Mouse (Mus musculus) heart, adult 8-10 months (tissue): ENCODE measurements around the gene Usp54. TPM values are rescaled to one million over a fixed set of nuclear protein-coding genes. Genes with fewer than 3 reads are reported as not detected.
"Not testable (repeated sequence)": the region's sequence is repeated elsewhere in the genome, so short reads cannot be mapped to it uniquely, and the experiment has no call there.

Experiments
- DNase-seq: peaks from one replicate; pipeline ENCODE4 v3.0.0; 2022; ENCODE audit warnings: low spot score
- total RNA-seq, 4 experiments: library from RNA; stranded (reverse); gene quantifications; 2 replicates each; pipeline ENCODE4 v1.2.4; 2022

Usp54 gene
- total RNA-seq, 4 experiments from 2014 or later = 11.3 to 26.0 (median 18.6) TPM

GRCm38 (mm10) chr14:20654690-20655421 is 14.0 kb upstream of the Usp54 start:
- no peak for DNase-seq

- no peak for DNase-seq
Measured at GRCm38 (mm10) chr14:20651722-20652256, 10.9 kb upstream of the Usp54 start.

- DNase-seq = no peak
Measured at GRCm38 (mm10) chr14:20651000-20651399, 10.1 kb upstream of the Usp54 start.

- no peak for DNase-seq
Measured at GRCm38 (mm10) chr14:20646381-20646780, 5.5 kb upstream of the Usp54 start.

- DNase-seq = no peak
Measured at GRCm38 (mm10) chr14:20645547-20645946, 4.7 kb upstream of the Usp54 start.

GRCm38 (mm10) chr14:20641438-20641875 is 594 bp upstream of the Usp54 start:
- DNase-seq = no peak

- DNase-seq = no peak
Measured at GRCm38 (mm10) chr14:20639918-20640619, 794 bp downstream of the Usp54 start.

GRCm38 (mm10) chr14:20638702-20639101 is 2.2 kb downstream of the Usp54 start:
- no peak for DNase-seq

GRCm38 (mm10) chr14:20637818-20638574 is 2.9 kb downstream of the Usp54 start:
- DNase-seq = no peak

GRCm38 (mm10) chr14:20636968-20637367 is 3.9 kb downstream of the Usp54 start:
- DNase-seq = not testable (repeated sequence)

GRCm38 (mm10) chr14:20635546-20635945 is 5.3 kb downstream of the Usp54 start:
- no peak for DNase-seq

GRCm38 (mm10) chr14:20631253-20631652 is 9.6 kb downstream of the Usp54 start:
- DNase-seq = no peak

- DNase-seq = no peak
Measured at GRCm38 (mm10) chr14:20626971-20627370, 13.9 kb downstream of the Usp54 start.

GRCm38 (mm10) chr14:20626447-20626846 is 14.4 kb downstream of the Usp54 start:
- no peak for DNase-seq

- DNase-seq = no peak
Measured at GRCm38 (mm10) chr14:20622907-20623306, 18.0 kb downstream of the Usp54 start.

GRCm38 (mm10) chr14:20622412-20622811 is 18.5 kb downstream of the Usp54 start:
- DNase-seq = no peak

GRCm38 (mm10) chr14:20621903-20622302 is 19.0 kb downstream of the Usp54 start:
- no peak for DNase-seq

GRCm38 (mm10) chr14:20619131-20619530 is 21.7 kb downstream of the Usp54 start:
- no peak for DNase-seq

- peak; percentile 36 for DNase-seq
Measured at GRCm38 (mm10) chr14:20618211-20618610, 22.7 kb downstream of the Usp54 start.

- no peak for DNase-seq
Measured at GRCm38 (mm10) chr14:20616421-20616820, 24.4 kb downstream of the Usp54 start.

- no peak for DNase-seq
Measured at GRCm38 (mm10) chr14:20615075-20615474, 25.8 kb downstream of the Usp54 start.

GRCm38 (mm10) chr14:20612820-20613219 is 28.0 kb downstream of the Usp54 start:
- no peak for DNase-seq
